Mouse (Mus musculus): Measurements from ENCODE around the gene Gemin7. TPM values are rescaled to one million over a fixed set of nuclear protein-coding genes. Genes with fewer than 3 reads are reported as not detected.
A peak's percentile ranks its signal among the peaks of the same experiment; 100 is the strongest.

Gene Gemin7
- polyA plus RNA-seq, 2 experiments: 70.6 to 171 TPM

GRCm38 (mm10) chr7:19557982-19558900, 19.2 kb downstream of the Gemin7 start:
- no peak for TF ChIP-seq POLR2A (IDR thresholded peaks at IDR 0.05; ENCODE audit: borderline replicate concordance, extremely low read depth, insufficient read depth, insufficient read length)
- no peak overlapping the region for H3K4me3 ChIP-seq (replicated peaks; ENCODE audit: low read length)
- no peak for DNase-seq (ENCODE audit: low spot score)
- peaks cover 25% of the 10 kb centered on the region for H3K36me3 ChIP-seq (ENCODE audit: control insufficient read depth, insufficient read depth, low read length)
- H3K27me3 ChIP-seq (ENCODE audit: control insufficient read depth, insufficient read depth, low read length): no peaks in the 10 kb centered on the region
- no peak overlapping the region for H3K27ac ChIP-seq (replicated peaks; ENCODE audit: low read depth, low read length)
- no peak for ATAC-seq (ENCODE audit: low FRiP score, low read depth)
- WGBS: 88% methylated on average over 5 of the region's 6 CpGs
- peaks cover 25% of the 10 kb centered on the region for H3K4me1 ChIP-seq (ENCODE audit: control insufficient read depth, insufficient read depth, low read length)
- no peak overlapping the region for H3K4me2 ChIP-seq (replicated peaks; ENCODE audit: low read depth, low read length, severe bottlenecking)
- H3K9me3 ChIP-seq (ENCODE audit: control insufficient read depth, low read length): no peaks in the 10 kb centered on the region
- H3K9ac ChIP-seq (ENCODE audit: low read depth, low read length, severe bottlenecking): no peak overlapping the region

GRCm38 (mm10) chr7:19557086-19557485, 20.3 kb downstream of the Gemin7 start:
- no peak overlapping the region for H3K9ac ChIP-seq (ENCODE audit: low read depth, low read length, severe bottlenecking)
- TF ChIP-seq POLR2A (IDR thresholded peaks at IDR 0.05; ENCODE audit: borderline replicate concordance, extremely low read depth, insufficient read depth, insufficient read length): no peak
- no peaks in the 10 kb centered on the region for H3K27me3 ChIP-seq (ENCODE audit: control insufficient read depth, insufficient read depth, low read length)
- H3K4me2 ChIP-seq (replicated peaks; ENCODE audit: low read depth, low read length, severe bottlenecking): no peak overlapping the region
- H3K9me3 ChIP-seq (ENCODE audit: control insufficient read depth, low read length): no peaks in the 10 kb centered on the region
- ATAC-seq (ENCODE audit: low FRiP score, low read depth): no peak
- peaks cover 36% of the 10 kb centered on the region for H3K36me3 ChIP-seq (ENCODE audit: control insufficient read depth, insufficient read depth, low read length)
- no peak for DNase-seq (ENCODE audit: low spot score)
- peaks cover 25% of the 10 kb centered on the region for H3K4me1 ChIP-seq (ENCODE audit: control insufficient read depth, insufficient read depth, low read length)
- no peak overlapping the region for H3K27ac ChIP-seq (replicated peaks; ENCODE audit: low read depth, low read length)
- WGBS: 95% methylated on average over 2 of the region's 2 CpGs
- no peak overlapping the region for H3K4me3 ChIP-seq (replicated peaks; ENCODE audit: low read length)

GRCm38 (mm10) chr7:19554168-19554567, 23.2 kb downstream of the Gemin7 start:
- no peak overlapping the region for H3K27ac ChIP-seq (replicated peaks; ENCODE audit: low read depth, low read length)
- WGBS: 90% methylated on average over 1 of the region's 1 CpGs

GRCm38 (mm10) chr7:19552443-19552842, 25.0 kb downstream of the Gemin7 start:
- Histone ChIP-seq H3K4me1 (ENCODE audit: control insufficient read depth, insufficient read depth, low read length) (peaks cover 2% of the 10 kb centered on the region; the same call in 1 of the 2 replicates), H3K4me2 (replicated peaks; ENCODE audit: low read depth, low read length, severe bottlenecking) (no peak overlapping the region), H3K36me3 (ENCODE audit: control insufficient read depth, insufficient read depth, low read length) (peaks cover 38% of the 10 kb centered on the region), H3K9me3 (ENCODE audit: control insufficient read depth, low read length) (no peaks in the 10 kb centered on the region), H3K9ac (ENCODE audit: low read depth, low read length, severe bottlenecking) (no peak overlapping the region), H3K27ac (replicated peaks; ENCODE audit: low read depth, low read length) (no peak overlapping the region), H3K4me3 (replicated peaks; ENCODE audit: low read length) (no peak overlapping the region), H3K27me3 (ENCODE audit: control insufficient read depth, insufficient read depth, low read length) (no peaks in the 10 kb centered on the region)
- TF ChIP-seq POLR2A (IDR thresholded peaks at IDR 0.05; ENCODE audit: borderline replicate concordance, extremely low read depth, insufficient read depth, insufficient read length): no peak
- DNase-seq (ENCODE audit: low spot score): no peak
- ATAC-seq (ENCODE audit: low FRiP score, low read depth): peak; percentile 51; the same call in 1 of the 2 replicates
- WGBS: 61% methylated on average over 2 of the region's 2 CpGs

More at GRCm38 (mm10) chr7:19554168-19554567, 23.2 kb downstream of the Gemin7 start:
- Histone ChIP-seq H3K9ac (ENCODE audit: low read depth, low read length, severe bottlenecking) (no peak overlapping the region), H3K4me2 (replicated peaks; ENCODE audit: low read depth, low read length, severe bottlenecking) (no peak overlapping the region), H3K27me3 (ENCODE audit: control insufficient read depth, insufficient read depth, low read length) (no peaks in the 10 kb centered on the region), H3K4me3 (replicated peaks; ENCODE audit: low read length) (no peak overlapping the region), H3K9me3 (ENCODE audit: control insufficient read depth, low read length) (no peaks in the 10 kb centered on the region), H3K4me1 (ENCODE audit: control insufficient read depth, insufficient read depth, low read length) (peaks cover 8% of the 10 kb centered on the region), H3K36me3 (ENCODE audit: control insufficient read depth, insufficient read depth, low read length) (peaks cover 41% of the 10 kb centered on the region)
- DNase-seq (ENCODE audit: low spot score) (no peak), ATAC-seq (ENCODE audit: low FRiP score, low read depth) (no peak)
- TF ChIP-seq POLR2A (IDR thresholded peaks at IDR 0.05; ENCODE audit: borderline replicate concordance, extremely low read depth, insufficient read depth, insufficient read length): no peak

- WGBS: 61% methylated on average over 5 of the region's 5 CpGs
- no peak for ATAC-seq (ENCODE audit: low FRiP score, low read depth)
- Histone ChIP-seq H3K36me3 (ENCODE audit: control insufficient read depth, insufficient read depth, low read length) (peaks cover 38% of the 10 kb centered on the region), H3K27ac (replicated peaks; ENCODE audit: low read depth, low read length) (no peak overlapping the region), H3K4me1 (ENCODE audit: control insufficient read depth, insufficient read depth, low read length) (peaks cover 2% of the 10 kb centered on the region; the same call in 1 of the 2 replicates), H3K9ac (ENCODE audit: low read depth, low read length, severe bottlenecking) (no peak overlapping the region), H3K4me2 (replicated peaks; ENCODE audit: low read depth, low read length, severe bottlenecking) (no peak overlapping the region), H3K4me3 (replicated peaks; ENCODE audit: low read length) (no peak overlapping the region), H3K27me3 (ENCODE audit: control insufficient read depth, insufficient read depth, low read length) (no peaks in the 10 kb centered on the region), H3K9me3 (ENCODE audit: control insufficient read depth, low read length) (no peaks in the 10 kb centered on the region)
- TF ChIP-seq POLR2A (IDR thresholded peaks at IDR 0.05; ENCODE audit: borderline replicate concordance, extremely low read depth, insufficient read depth, insufficient read length): no peak
- DNase-seq (ENCODE audit: low spot score): no peak
These were observed 25.8 kb downstream of the Gemin7 start for GRCm38 (mm10) chr7:19551634-19552033.

Data from limb, embryonic 14.5 days (tissue).